10 mouse cellular contexts compared by ENCODE assay signal in the genomic region with DNA sequence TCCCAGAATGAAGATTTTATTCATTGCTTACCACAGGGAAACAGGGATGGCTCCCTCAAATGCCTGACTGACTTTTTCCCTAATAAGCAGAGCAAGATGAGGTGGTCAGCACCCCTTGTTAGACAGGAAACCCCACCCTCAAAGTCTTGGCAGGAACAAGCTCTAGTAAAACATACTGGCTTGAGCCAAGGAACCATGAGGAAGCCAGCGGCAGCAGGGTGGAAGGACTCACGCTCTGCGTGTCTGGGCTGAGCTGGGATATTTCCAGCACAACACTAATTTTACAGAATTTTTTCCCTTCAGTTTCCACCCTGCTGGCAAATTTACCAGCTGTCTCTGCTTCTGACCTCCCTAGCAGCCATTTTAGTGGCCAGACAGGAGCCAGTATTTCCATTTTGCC. TPM values are rescaled to one million over a fixed set of nuclear protein-coding genes. Genes with fewer than 3 reads are reported as not detected.
DNase-seq lines count a peak whose midpoint lies in the region; ATAC-seq and TF ChIP-seq lines count a peak whose summit lies in the region.
"Had no signal": no experiment of that assay in that cellular context is flagged by ENCODE, and none has a peak within 500 bp of the region (broad histone marks: within the 10 kb centered on the region; RNA-seq: fewer than 3 reads in every experiment).

No protein-coding gene starts in this region.

- TF ChIP-seq POLR2A in olfactory bulb, adult 2 months (IDR thresholded peaks at IDR 0.05; ENCODE audit: insufficient read depth, low read depth, low read length) = no peak

- 65% methylated on average over 3 of the region's 3 CpGs for WGBS in intestine, embryonic 16.5 days
- WGBS in olfactory bulb, adult 2 months = 15% methylated on average over 3 of the region's 3 CpGs

- no peak for ATAC-seq in intestine, embryonic 16.5 days

- no peak overlapping the region for H3K4me2 ChIP-seq in intestine, embryonic 16.5 days (ENCODE audit: low read depth, low read length)

- H3K27me3 ChIP-seq in intestine, embryonic 16.5 days (replicated peaks; ENCODE audit: control insufficient read depth, insufficient read depth, low read length) = no peaks in the 10 kb centered on the region

- DNase-seq in layer of hippocampus, adult 2 months (ENCODE audit: low spot score in 2 of 2) = no peak
- DNase-seq in layer of hippocampus, adult 18-20 months (ENCODE audit: low spot score in 2 of 2) = no peak
- peak; percentile 66 for DNase-seq in gastrocnemius, postnatal 25 days
- DNase-seq in right cerebral cortex, adult 18-20 months = no peak
- DNase-seq in T-cell, adult 2 months (ENCODE audit: low spot score) = no peak
- DNase-seq in thymus, postnatal 14 days = no peak

- no peak overlapping the region for H3K9ac ChIP-seq in intestine, embryonic 16.5 days (ENCODE audit: low read depth, low read length)

- no peaks in the 10 kb centered on the region for H3K9me3 ChIP-seq in intestine, embryonic 16.5 days (ENCODE audit: control insufficient read depth, low read length)

- H3K4me1 ChIP-seq in intestine, embryonic 16.5 days (ENCODE audit: control insufficient read depth, insufficient read depth, low read length) = peaks cover 40% of the 10 kb centered on the region
- H3K4me1 ChIP-seq in olfactory bulb, adult 2 months (ENCODE audit: control insufficient read depth, insufficient read depth, low read length) = peaks cover 57% of the 10 kb centered on the region

- peak overlapping the region; percentile 6; the same call in 1 of the 2 replicates for H3K4me3 ChIP-seq in layer of hippocampus, adult 2 months
- H3K4me3 ChIP-seq in intestine, embryonic 16.5 days (ENCODE audit: low read length) = no peak overlapping the region
- H3K4me3 ChIP-seq in olfactory bulb, adult 2 months (ENCODE audit: insufficient read depth, low read depth, low read length) = no peak overlapping the region
- H3K4me3 ChIP-seq: erythroblast, embryonic 14.5 days had no signal

- peak overlapping the region; percentile 94 for H3K27ac ChIP-seq in layer of hippocampus, adult 2 months
- peak overlapping the region; percentile 30 for H3K27ac ChIP-seq in intestine, embryonic 16.5 days (ENCODE audit: low read length)
- peak overlapping the region; percentile 77 for H3K27ac ChIP-seq in olfactory bulb, adult 2 months (ENCODE audit: insufficient read depth, low read depth, low read length)

- peaks cover 9% of the 10 kb centered on the region for H3K36me3 ChIP-seq in intestine, embryonic 16.5 days (ENCODE audit: control insufficient read depth, insufficient read depth, low read length)

- no peak for TF ChIP-seq CTCF in layer of hippocampus, adult 2 months (conservative IDR thresholded peaks at IDR 0.05)
- TF ChIP-seq CTCF in olfactory bulb, adult 2 months (IDR thresholded peaks at IDR 0.05; ENCODE audit: insufficient read depth, low read depth, low read length) = no peak

RNA-seq across cellular contexts. Expression of a gene that starts 7.4 kb away (rescaled TPM):
- 100 to 1,000 TPM; 105 to 108 TPM for total RNA-seq in layer of hippocampus, adult 2 months (2021)
- total RNA-seq in layer of hippocampus, adult 18-20 months (2021) = 100 to 1,000 TPM in 1 of 2 experiments, 10 to 100 TPM in 1; 99.0 to 111 TPM
- total RNA-seq in gastrocnemius, postnatal 25 days (2021) = 10 to 100 TPM; 11.9 to 19.8 TPM
- 14.5 and 15.3 TPM in 2 replicates for polyA plus RNA-seq in intestine, embryonic 16.5 days (2015; fragmentation: Nextera tagmentation; extraction: Ambion mirVana)
- not detected in 2 replicates for polyA plus RNA-seq in olfactory bulb, adult 2 months (2012; ENCODE audit: insufficient read depth, insufficient read length, low replicate concordance, missing spikeins)

RNA-seq across cellular contexts. Expression of a gene that starts 25.4 kb away (rescaled TPM):
- total RNA-seq in layer of hippocampus, adult 2 months (2021) = 100 to 1,000 TPM; 338 to 354 TPM
- 100 to 1,000 TPM; 350 to 365 TPM for total RNA-seq in layer of hippocampus, adult 18-20 months (2021)
- total RNA-seq in gastrocnemius, postnatal 25 days (2021) = 1 to 10 TPM; 7.9 to 9.2 TPM
- 10.6 and 11.2 TPM in 2 replicates for polyA plus RNA-seq in intestine, embryonic 16.5 days (2015; fragmentation: Nextera tagmentation; extraction: Ambion mirVana)
- not detected in 2 replicates for polyA plus RNA-seq in olfactory bulb, adult 2 months (2012; ENCODE audit: insufficient read depth, insufficient read length, low replicate concordance, missing spikeins)

RNA-seq across cellular contexts. Expression of a gene that starts 33.9 kb away (rescaled TPM):
- total RNA-seq in layer of hippocampus, adult 2 months (2021) = 10 to 100 TPM; 14.0 to 15.7 TPM
- total RNA-seq in layer of hippocampus, adult 18-20 months (2021) = 10 to 100 TPM; 13.6 to 14.1 TPM
- total RNA-seq in gastrocnemius, postnatal 25 days (2021) = 1 to 10 TPM; 5.1 to 5.6 TPM
- 57.6 and 62.3 TPM in 2 replicates for polyA plus RNA-seq in intestine, embryonic 16.5 days (2015; fragmentation: Nextera tagmentation; extraction: Ambion mirVana)
- not detected in 2 replicates for polyA plus RNA-seq in olfactory bulb, adult 2 months (2012; ENCODE audit: insufficient read depth, insufficient read length, low replicate concordance, missing spikeins)

RNA-seq across cellular contexts. Expression of a gene that starts 44.1 kb away (rescaled TPM):
- 1 to 10 TPM; 4.5 to 5.0 TPM for total RNA-seq in layer of hippocampus, adult 2 months (2021)
- 1 to 10 TPM; 3.7 to 6.2 TPM for total RNA-seq in layer of hippocampus, adult 18-20 months (2021)
- total RNA-seq in gastrocnemius, postnatal 25 days (2021) = 1 to 10 TPM in 1 of 2 experiments, under 1 TPM in 1; 0.87 to 1.0 TPM
- 5.0 and 5.6 TPM in 2 replicates for polyA plus RNA-seq in intestine, embryonic 16.5 days (2015; fragmentation: Nextera tagmentation; extraction: Ambion mirVana)
- not detected in 2 replicates for polyA plus RNA-seq in olfactory bulb, adult 2 months (2012; ENCODE audit: insufficient read depth, insufficient read length, low replicate concordance, missing spikeins)

RNA-seq across cellular contexts. Expression of a gene that starts 51.8 kb away (rescaled TPM):
- total RNA-seq in layer of hippocampus, adult 2 months (2021) = 1 to 10 TPM in 1 of 2 experiments, under 1 TPM in 1; 0.98 to 1.1 TPM
- under 1 TPM; 0.20 to 0.86 TPM for total RNA-seq in layer of hippocampus, adult 18-20 months (2021)
- total RNA-seq in gastrocnemius, postnatal 25 days (2021) = under 1 TPM; 0.54 to 0.88 TPM
- polyA plus RNA-seq in intestine, embryonic 16.5 days (2015; fragmentation: Nextera tagmentation; extraction: Ambion mirVana) = 11.8 and 12.3 TPM in 2 replicates
- not detected in 2 replicates for polyA plus RNA-seq in olfactory bulb, adult 2 months (2012; ENCODE audit: insufficient read depth, insufficient read length, low replicate concordance, missing spikeins)
- total RNA-seq: MEL had no signal
- polyA plus RNA-seq: erythroblast, embryonic 14.5 days had no signal

Comparison
In these comparisons a context has a peak if more than half of its experiments do, and no peak if none do; other contexts are left out.
1. H3K27ac ChIP-seq: peak in every context shown above with its lines; median percentile 94 in layer of hippocampus, adult 2 months; 77 in olfactory bulb, adult 2 months; 30 in intestine, embryonic 16.5 days.
2. RNA of a gene that starts 7.4 kb away (total RNA-seq): 99.0 to 111 TPM in layer of hippocampus, adult 18-20 months and 105 to 108 TPM in layer of hippocampus, adult 2 months; 11.9 to 19.8 TPM in gastrocnemius, postnatal 25 days; every median in the first group is over 4 times any median in the second.
3. RNA of a gene that starts 25.4 kb away (total RNA-seq): 350 to 365 TPM in layer of hippocampus, adult 18-20 months and 338 to 354 TPM in layer of hippocampus, adult 2 months; 7.9 to 9.2 TPM in gastrocnemius, postnatal 25 days; every median in the first group is over 10 times any median in the second.